ENCODE assay signal across 8 mouse cellular contexts in genomic region chr11:101174851-101175628, GRCm38 (mm10). TPM values are rescaled to one million over a fixed set of nuclear protein-coding genes. Genes with fewer than 3 reads are reported as not detected.
DNase-seq lines count a peak whose midpoint lies in the region; ATAC-seq and TF ChIP-seq lines count a peak whose summit lies in the region.

Gene Ccr10, minus strand, starts transcription at chr11:101175443.

- H3K36me3 ChIP-seq in liver, adult 2 months (ENCODE audit: control insufficient read depth, insufficient read depth, low read length): no peaks in the 10 kb centered on the region
- H3K36me3 ChIP-seq in hindbrain, embryonic 14.5 days (replicated peaks; ENCODE audit: control insufficient read depth, insufficient read depth): no peaks in the 10 kb centered on the region
- no peaks in the 10 kb centered on the region for H3K36me3 ChIP-seq in midbrain, embryonic 14.5 days (ENCODE audit: control insufficient read depth, insufficient read depth, low read length)

- H3K79me2 ChIP-seq in liver, adult 2 months (ENCODE audit: control insufficient read depth, insufficient read depth, low read length): peaks cover 4% of the 10 kb centered on the region; the same call in 1 of the 2 replicates

- no peak for ATAC-seq in hindbrain, embryonic 14.5 days (ENCODE audit: low FRiP score)
- ATAC-seq in midbrain, embryonic 14.5 days (ENCODE audit: low FRiP score, low TSS enrichment): no peak

- WGBS in liver, adult 2 months: 41% methylated on average over 14 of the region's 14 CpGs
- 23% methylated on average over 14 of the region's 14 CpGs for WGBS in hindbrain, embryonic 14.5 days
- 23% methylated on average over 14 of the region's 14 CpGs for WGBS in midbrain, embryonic 14.5 days

- H3K27me3 ChIP-seq in liver, adult 2 months (ENCODE audit: control insufficient read depth, insufficient read depth, low read length): no peaks in the 10 kb centered on the region
- H3K27me3 ChIP-seq in hindbrain, embryonic 14.5 days (ENCODE audit: control insufficient read depth, insufficient read depth, low read length): peaks cover 40% of the 10 kb centered on the region
- peaks cover 41% of the 10 kb centered on the region for H3K27me3 ChIP-seq in midbrain, embryonic 14.5 days (ENCODE audit: control insufficient read depth, insufficient read depth, low read length)

- H3K9ac ChIP-seq in liver, adult 2 months (ENCODE audit: low read depth, low read length): peak within 1 kb of the TSS; percentile 77
- peak within 1 kb of the TSS; percentile 50 for H3K9ac ChIP-seq in hindbrain, embryonic 14.5 days
- peak within 1 kb of the TSS; percentile 49 for H3K9ac ChIP-seq in midbrain, embryonic 14.5 days (replicated peaks; ENCODE audit: low read length)

- H3K27ac ChIP-seq in liver, adult 2 months (replicated peaks; ENCODE audit: insufficient read depth, low read depth, low read length): no peak within 1 kb of the TSS
- peak within 1 kb of the TSS; percentile 82 for H3K27ac ChIP-seq in cortical plate, adult 2 months (ENCODE audit: insufficient read depth, low read length)
- H3K27ac ChIP-seq in hindbrain, embryonic 14.5 days: peak within 1 kb of the TSS; percentile 54
- H3K27ac ChIP-seq in midbrain, embryonic 14.5 days (replicated peaks; ENCODE audit: low read depth, low read length): peak within 1 kb of the TSS; percentile 63

- H3K9me3 ChIP-seq in hindbrain, embryonic 14.5 days (ENCODE audit: control insufficient read depth, low read length): no peaks in the 10 kb centered on the region
- H3K9me3 ChIP-seq in midbrain, embryonic 14.5 days (ENCODE audit: control insufficient read depth, low read length): no peaks in the 10 kb centered on the region

- peak within 1 kb of the TSS; percentile 63 for H3K4me2 ChIP-seq in hindbrain, embryonic 14.5 days (replicated peaks)
- H3K4me2 ChIP-seq in midbrain, embryonic 14.5 days (ENCODE audit: low read length): peak within 1 kb of the TSS; percentile 56

- TF ChIP-seq CTCF in liver, adult 2 months (IDR thresholded peaks at IDR 0.05; ENCODE audit: low read depth, low read length): 0 out of 2 replicates have a peak, but pooled peaks have one; percentile 9
- peak; percentile 24; the same call in 1 of the 2 replicates for TF ChIP-seq CTCF in cortical plate, adult 2 months (IDR thresholded peaks at IDR 0.05; ENCODE audit: extremely low read depth, insufficient read depth, low read length)

- TF ChIP-seq POLR2A in liver, adult 2 months (IDR thresholded peaks at IDR 0.05; ENCODE audit: extremely low read depth, insufficient read depth, low read length): no peak
- TF ChIP-seq POLR2A in cortical plate, adult 2 months (IDR thresholded peaks at IDR 0.05; ENCODE audit: extremely low read depth, insufficient read depth, low read length): no peak

- peaks cover 15% of the 10 kb centered on the region for H3K4me1 ChIP-seq in liver, adult 2 months (ENCODE audit: control insufficient read depth, insufficient read depth, low read length)
- peaks cover 5% of the 10 kb centered on the region for H3K4me1 ChIP-seq in cortical plate, adult 2 months (ENCODE audit: control insufficient read depth, insufficient read depth, low read length)
- peaks cover 50% of the 10 kb centered on the region for H3K4me1 ChIP-seq in hindbrain, embryonic 14.5 days (replicated peaks; ENCODE audit: control insufficient read depth, insufficient read depth, low read length)
- H3K4me1 ChIP-seq in midbrain, embryonic 14.5 days (ENCODE audit: control insufficient read depth, insufficient read depth, low read length): peaks cover 54% of the 10 kb centered on the region

- peak within 1 kb of the TSS; percentile 63; the same call in 1 of the 2 replicates for H3K4me3 ChIP-seq in liver, adult 2 months (ENCODE audit: insufficient read depth, low read depth, low read length)
- peak within 1 kb of the TSS; percentile 77 for H3K4me3 ChIP-seq in cortical plate, adult 2 months (ENCODE audit: insufficient read depth, low read length)
- H3K4me3 ChIP-seq in hindbrain, embryonic 14.5 days (replicated peaks; ENCODE audit: low read length): peak within 1 kb of the TSS; percentile 41
- H3K4me3 ChIP-seq in midbrain, embryonic 14.5 days (replicated peaks; ENCODE audit: low read depth, low read length): peak within 1 kb of the TSS; percentile 36

- DNase-seq in liver, adult 2 months (ENCODE audit: extremely low read depth, low read depth, low spot score): no peak
- DNase-seq in liver: no peak
- DNase-seq in hindbrain, embryonic 14.5 days (ENCODE audit: low spot score): peak; percentile 64
- peak; percentile 78 for DNase-seq in midbrain, embryonic 14.5 days
- DNase-seq in thymus, postnatal 10 days (ENCODE audit: low spot score in 2 of 2): no peak
- no peak for DNase-seq in frontal cortex, adult 2 months (ENCODE audit: extremely low spot score in 1 of 2, low spot score in 1 of 2)
- no peak for DNase-seq in B cell, adult 2 months

RNA-seq across cellular contexts. Expression of gene Ccr10, which starts in this region (rescaled TPM):
- 0.13 TPM in 1 of 2 replicates, not detected in the other for total RNA-seq in liver, adult 2 months (2014; rRNA removed)
- polyA plus RNA-seq in liver, adult 2 months (2012; rRNA removed): 0.05 and 0.13 TPM in 2 replicates
- polyA plus RNA-seq in cortical plate, adult 2 months (2012; rRNA removed): 0.23 and 0.36 TPM in 2 replicates
- polyA plus RNA-seq in hindbrain, embryonic 14.5 days (2014; fragmentation: Nextera tagmentation; extraction: Ambion mirVana): 0.23 and 0.25 TPM in 2 replicates
- polyA plus RNA-seq in midbrain, embryonic 14.5 days (2014; fragmentation: Nextera tagmentation; extraction: Ambion mirVana): 0.16 TPM in 1 of 2 replicates, not detected in the other
- polyA plus RNA-seq in frontal cortex, adult 2 months (2012; rRNA removed): 0.36 and 0.42 TPM in 2 replicates

Comparison
In these comparisons a context has a peak if more than half of its experiments do, and no peak if none do; other contexts are left out.
1. Peak in DNase-seq, H3K4me3 ChIP-seq, H3K27ac ChIP-seq, H3K9ac ChIP-seq and H3K4me2 ChIP-seq in hindbrain, embryonic 14.5 days; RNA of the gene not detected or under 1 TPM.
2. Peak in DNase-seq, H3K4me3 ChIP-seq, H3K27ac ChIP-seq, H3K9ac ChIP-seq and H3K4me2 ChIP-seq in midbrain, embryonic 14.5 days; RNA of the gene not detected or under 1 TPM.